Mouse (Mus musculus) E14TG2a.4 (cell line): Measurements from ENCODE around the gene Cfap65.

Experiments
- CTCF ChIP-seq: conservative IDR thresholded peaks from 2 replicates; pipeline ENCODE4 v1.5.1; 2014; ENCODE audit warnings: low read length
- POU5F1 ChIP-seq: IDR thresholded peaks from 2 replicates; pipeline ENCODE4 v1.6.1; 2014; ENCODE audit warnings: low read length, borderline replicate concordance

- TF ChIP-seq CTCF, result no peak
- no peak for TF ChIP-seq POU5F1
Measured at GRCm38 (mm10) chr1:74885369-74886042, 49.9 kb downstream of the Cfap65 start, which contains the start of gene Fev.
